Mouse (Mus musculus) G1E (cell line): ENCODE data around the gene Cmip.

Experiments
- CTCF ChIP-seq: IDR thresholded peaks from 2 replicates; pipeline ENCODE4 v1.5.1; 2012; ENCODE audit warnings: low read depth, low read length, inconsistent platforms, mixed read lengths
- GATA1 ChIP-seq: IDR thresholded peaks from 2 replicates; pipeline ENCODE4 v1.6.1; 2012; ENCODE audit warnings: borderline replicate concordance, low read length, inconsistent platforms, mixed read lengths
- GATA2 ChIP-seq: IDR thresholded peaks from 2 replicates; pipeline ENCODE4 v1.6.1; 2012; ENCODE audit warnings: low read depth, low read length, inconsistent platforms, borderline replicate concordance
- POLR2AphosphoS5 ChIP-seq: IDR thresholded peaks from 2 replicates; pipeline ENCODE4 v1.6.1; 2012; ENCODE audit warnings: low read depth, low read length, inconsistent platforms; ENCODE audit not compliant: insufficient replicate concordance
- TAL1 ChIP-seq: conservative IDR thresholded peaks from 2 replicates; pipeline ENCODE4 v1.6.1; 2012; ENCODE audit warnings: low read depth, low read length, inconsistent platforms, mixed read lengths

GRCm38 (mm10) chr8:117361595-117362437, 105.0 kb downstream of the Cmip start:
- TF ChIP-seq TAL1 (no peak), CTCF (no peak), GATA1 (no peak), POLR2AphosphoS5 (no peak), GATA2 (no peak)
